Mouse (Mus musculus) spleen, postnatal 10 days (tissue): ENCODE results near the gene Krt73.

ENCODE experiments used
- DNase-seq, 2 experiments: peaks; one replicate each; pipeline ENCODE4 v3.0.0; 2021 to 2022; ENCODE audit warnings: low spot score in 2 of 2

The Krt73 gene

GRCm38 (mm10) chr15:101802296-101802835 lies at the start of gene Krt73:
Gene Krt73, minus strand, starts transcription at chr15:101802346.
- DNase-seq = no peak

- no peak for DNase-seq
These were observed 48.5 kb upstream of the Krt73 start, which contains the start of gene Krt1 for GRCm38 (mm10) chr15:101850694-101851093. Gene Krt1, minus strand, starts transcription at chr15:101850794.

- peak in 1 of 2 experiments; percentile 32 for DNase-seq
These were observed 43.8 kb upstream of the Krt73 start for GRCm38 (mm10) chr15:101845971-101846403.

GRCm38 (mm10) chr15:101843192-101843591 lies 41.0 kb upstream of the Krt73 start:
- no peak for DNase-seq

- DNase-seq = no peak
These were observed 32.7 kb upstream of the Krt73 start for GRCm38 (mm10) chr15:101834784-101835328.

GRCm38 (mm10) chr15:101833131-101833530 lies 31.0 kb upstream of the Krt73 start:
- DNase-seq = no peak

GRCm38 (mm10) chr15:101829441-101829840 lies 27.3 kb upstream of the Krt73 start:
- no peak for DNase-seq

- no peak for DNase-seq
These were observed 19.6 kb upstream of the Krt73 start for GRCm38 (mm10) chr15:101821786-101822185.

- DNase-seq = no peak
These were observed 15.7 kb upstream of the Krt73 start, which contains the start of gene Krt2 for GRCm38 (mm10) chr15:101817875-101818274. Gene Krt2, minus strand, starts transcription at chr15:101818169.

- no peak for DNase-seq
These were observed 1.1 kb upstream of the Krt73 start for GRCm38 (mm10) chr15:101803052-101803822.

GRCm38 (mm10) chr15:101790867-101791266 lies 11.3 kb downstream of the Krt73 start:
- no peak for DNase-seq

GRCm38 (mm10) chr15:101786360-101786759 lies 15.8 kb downstream of the Krt73 start, which contains the start of gene Krt72:
Gene Krt72, minus strand, starts transcription at chr15:101786460.
- DNase-seq = no peak

- no peak for DNase-seq
These were observed 28.7 kb downstream of the Krt73 start for GRCm38 (mm10) chr15:101773420-101773819.

GRCm38 (mm10) chr15:101772711-101773081 lies 29.4 kb downstream of the Krt73 start:
- DNase-seq = peak; percentile 59 to 82

GRCm38 (mm10) chr15:101772080-101772710 lies 30.0 kb downstream of the Krt73 start:
- DNase-seq = peak in 1 of 2 experiments; percentile 28

- DNase-seq = no peak
These were observed 31.9 kb downstream of the Krt73 start for GRCm38 (mm10) chr15:101770226-101770625.
